In genomic region chr11:75630645-75631229, GRCm38 (mm10) we compare ENCODE assay signal across 8 mouse cellular contexts. TPM values are rescaled to one million over a fixed set of nuclear protein-coding genes. Genes with fewer than 3 reads are reported as not detected.
DNase-seq lines count a peak whose midpoint lies in the region; ATAC-seq lines count a peak whose summit lies in the region.

Gene Inpp5k (plus strand): TSS chr11:75630988.

- H3K27me3 ChIP-seq in intestine, embryonic 14.5 days (replicated peaks; ENCODE audit: control insufficient read depth, insufficient read depth, low read length) = no peaks in the 10 kb centered on the region

- H3K4me2 ChIP-seq in intestine, embryonic 14.5 days (ENCODE audit: low read length) = peak within 1 kb of the TSS; percentile 52

- peaks cover 31% of the 10 kb centered on the region for H3K36me3 ChIP-seq in intestine, embryonic 14.5 days (ENCODE audit: control insufficient read depth, insufficient read depth, low read length)

- H3K27ac ChIP-seq in intestine, embryonic 14.5 days (ENCODE audit: low read depth) = peak within 1 kb of the TSS; percentile 54

- ATAC-seq in intestine, embryonic 14.5 days (replicated peaks; ENCODE audit: low FRiP score, low TSS enrichment, low read depth) = peak; percentile 98

- intact Hi-C loops in left cerebral cortex, postnatal 14 days (cut with DNase I) = no loop called here

- H3K9me3 ChIP-seq in intestine, embryonic 14.5 days (ENCODE audit: control insufficient read depth, low read length) = no peaks in the 10 kb centered on the region

- H3K4me3 ChIP-seq in intestine, embryonic 14.5 days (ENCODE audit: low read depth, low read length) = peak within 1 kb of the TSS; percentile 79

- WGBS in intestine, embryonic 14.5 days = under 1% methylated on average over 53 of the region's 53 CpGs

- H3K4me1 ChIP-seq in intestine, embryonic 14.5 days (replicated peaks; ENCODE audit: control insufficient read depth, insufficient read depth, low read length) = peaks cover 12% of the 10 kb centered on the region; the same call in 1 of the 2 replicates

- peak within 1 kb of the TSS; percentile 67 for H3K9ac ChIP-seq in intestine, embryonic 14.5 days (ENCODE audit: low read length)

- DNase-seq in adrenal gland, adult 18-20 months (ENCODE audit: low spot score in 2 of 2) = peak; percentile 92 to 94
- DNase-seq in embryo, embryonic 11 days = peak; percentile 99
- DNase-seq in gastrocnemius, postnatal 25 days = peak; percentile 97
- peak; percentile 95 for DNase-seq in intestine, embryonic 14.5 days (ENCODE audit: low spot score)
- DNase-seq in left cerebral cortex, postnatal 14 days (ENCODE audit: low spot score in 2 of 2) = peak; percentile 97
- DNase-seq in mesoderm, embryonic 11.5 days (ENCODE audit: low read depth, low spot score) = peak; percentile 98
- peak; percentile 96 to 98 for DNase-seq in right cerebral cortex, postnatal 36 days (ENCODE audit: low spot score in 2 of 2)
- DNase-seq in yolk sac, embryonic 10.5 days (ENCODE audit: low spot score) = peak; percentile 97

RNA-seq across cellular contexts. Expression of gene Inpp5k, which starts in this region (rescaled TPM):
- total RNA-seq in adrenal gland, adult 18-20 months (2021) = 10 to 100 TPM; 24.9 to 36.9 TPM
- total RNA-seq in gastrocnemius, postnatal 25 days (2021) = 10 to 100 TPM; 19.0 to 19.8 TPM
- 23.7 and 25.1 TPM in 2 replicates for polyA plus RNA-seq in intestine, embryonic 14.5 days (2014; fragmentation: Nextera tagmentation; extraction: Ambion mirVana)
- 10 to 100 TPM; 43.2 to 44.4 TPM for total RNA-seq in left cerebral cortex, postnatal 14 days (2021)

Comparison
In these comparisons a context has a peak if more than half of its experiments do, and no peak if none do; other contexts are left out.
1. Peak in every context shown above with its lines: DNase-seq, ATAC-seq, H3K4me3 ChIP-seq and H3K27ac ChIP-seq.